Mouse (Mus musculus) neural tube, embryonic 10.5 days (tissue): Measurements from ENCODE around the gene Ube2b.
A peak's percentile ranks its signal among the peaks of the same experiment; 100 is the strongest.

Source experiments
- DNase-seq: peaks from one replicate; pipeline ENCODE4 v3.0.0-alpha.2; 2017; ENCODE audit warnings: low spot score; ENCODE audit errors: extremely low spot score

Ube2b gene

DNA sequence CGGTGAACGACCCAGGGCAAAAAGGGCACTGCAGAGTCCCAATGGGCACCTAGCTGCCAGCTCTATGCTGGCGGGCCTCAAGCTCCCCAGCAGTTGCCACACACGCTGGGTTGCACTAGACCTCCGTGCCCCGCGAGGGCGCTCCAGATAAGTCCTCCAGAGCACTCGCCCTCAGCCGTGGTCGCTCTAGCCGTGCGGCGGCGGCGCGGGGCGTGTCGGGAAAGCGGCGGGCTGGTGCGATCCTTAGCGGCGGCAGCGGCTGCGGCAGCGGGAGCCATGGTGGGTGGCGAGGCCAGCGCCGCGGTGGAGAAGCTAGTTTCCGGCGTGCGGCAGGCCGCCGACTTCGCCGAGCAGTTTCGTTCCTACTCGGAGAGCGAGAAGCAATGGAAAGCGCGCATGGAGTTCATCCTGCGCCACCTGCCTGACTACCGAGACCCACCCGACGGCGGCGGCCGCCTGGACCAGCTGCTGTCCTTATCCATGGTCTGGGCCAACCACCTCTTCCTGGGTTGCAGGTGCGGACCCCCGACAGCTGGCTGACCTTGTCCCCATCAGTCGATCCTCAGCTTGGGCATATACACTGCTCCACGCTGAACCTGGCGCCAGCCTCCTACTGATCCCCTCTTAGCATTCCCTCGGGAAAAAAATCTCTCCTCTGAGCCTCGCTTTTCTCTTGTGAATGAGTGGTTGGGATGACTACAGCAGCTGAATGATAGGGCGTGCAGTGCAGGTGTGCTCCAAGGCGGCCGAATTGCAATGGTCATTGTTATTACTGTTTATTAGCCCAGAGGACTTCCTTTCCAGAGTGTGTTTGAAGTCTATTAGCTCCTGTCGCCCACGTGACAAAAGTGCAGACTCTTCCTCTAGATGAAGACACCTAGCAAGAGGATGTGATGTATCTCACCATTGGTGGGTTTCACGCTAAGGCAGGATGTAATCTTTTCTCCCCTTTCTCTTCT, 32.8 kb downstream of the Ube2b start, which contains the start of gene Cdkn2aipnl:
Gene Cdkn2aipnl (plus strand): TSS at position 219 of the 959 bp plus-strand sequence.
- peak; percentile 97 for DNase-seq

GRCm38 (mm10) chr11:51966651-51967050, 33.9 kb downstream of the Ube2b start:
- DNase-seq = no peak

DNA sequence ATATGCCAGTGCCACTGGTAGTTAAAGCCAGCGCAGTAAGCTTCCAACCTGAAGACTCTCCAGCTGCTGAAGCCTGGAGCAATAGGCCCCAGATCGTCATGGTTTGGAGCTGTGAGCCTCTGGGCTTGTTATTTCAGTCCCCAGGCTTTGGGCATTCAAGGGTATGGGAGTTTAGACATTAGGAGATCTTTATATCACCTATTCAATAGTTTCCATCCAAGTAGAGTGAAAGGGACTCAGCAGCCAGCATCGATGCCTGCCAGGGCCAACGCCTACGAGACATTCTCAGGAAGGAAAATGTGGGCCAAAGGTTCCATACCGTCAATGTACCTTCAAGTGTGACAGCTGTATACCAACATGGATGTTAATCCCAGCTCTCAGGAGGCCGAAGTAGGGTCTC, 38.3 kb downstream of the Ube2b start:
- no peak for DNase-seq

GRCm38 (mm10) chr11:51961761-51962160, 38.8 kb downstream of the Ube2b start:
- DNase-seq = no peak

- no peak for DNase-seq
Observed at GRCm38 (mm10) chr11:51960967-51961471, 39.5 kb downstream of the Ube2b start.

DNA sequence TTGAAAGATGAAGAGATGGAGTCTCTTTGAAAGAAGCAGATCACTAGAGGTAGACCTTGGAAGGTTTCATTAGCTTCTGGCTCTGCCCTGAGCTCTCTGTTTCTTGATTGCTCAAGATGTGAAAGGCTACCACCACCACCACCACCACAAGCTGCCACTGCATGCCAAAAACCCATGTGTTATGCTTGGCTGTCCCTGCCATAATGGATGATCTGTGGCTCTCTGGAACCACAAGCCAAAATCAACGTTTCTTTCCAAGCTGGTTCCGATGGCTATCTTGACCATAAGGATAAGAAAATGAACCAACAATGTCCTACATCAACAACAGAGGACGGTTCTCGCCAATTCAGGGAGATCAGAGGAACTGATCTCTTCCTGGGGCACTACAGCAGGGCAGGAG, 40.5 kb downstream of the Ube2b start:
- DNase-seq = no peak

DNA sequence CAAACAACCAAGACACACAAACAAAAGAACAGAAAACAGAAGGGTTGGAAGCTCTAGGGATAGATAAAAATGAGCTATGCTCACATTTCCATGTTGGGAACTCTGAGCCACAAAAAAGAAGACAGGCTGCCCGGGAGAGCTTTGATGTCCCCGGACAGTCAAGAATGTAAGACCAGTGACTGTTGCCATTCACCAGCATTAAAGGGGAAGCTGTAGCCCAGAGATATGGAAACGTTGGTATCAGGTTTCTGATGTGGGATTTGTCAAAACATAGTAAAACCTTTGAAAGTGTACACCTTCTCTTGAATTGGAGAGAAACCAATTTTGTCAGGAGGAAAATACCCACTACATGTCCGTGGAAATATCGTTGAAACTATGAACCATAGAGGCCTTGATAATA, 41.1 kb downstream of the Ube2b start:
- no peak for DNase-seq

DNA sequence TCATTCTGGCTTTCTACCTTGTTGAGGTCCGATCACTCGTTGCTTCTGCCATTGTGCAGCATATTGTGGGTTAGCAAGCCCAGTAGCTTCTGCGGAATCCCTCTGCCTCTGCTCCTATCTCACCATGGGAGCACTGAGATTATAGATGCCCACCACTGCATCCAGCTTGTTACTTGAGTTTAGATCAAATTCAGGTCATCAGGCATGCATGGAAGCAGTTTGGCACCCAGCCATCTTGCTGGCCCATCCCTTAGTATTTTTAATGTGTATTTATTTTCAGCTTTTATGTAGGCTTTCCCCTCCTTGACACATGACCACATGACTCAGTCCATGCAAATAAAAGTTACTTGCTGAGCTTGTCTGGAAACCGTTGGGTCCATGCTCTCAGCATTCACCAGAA, 42.8 kb downstream of the Ube2b start:
- no peak for DNase-seq

DNA sequence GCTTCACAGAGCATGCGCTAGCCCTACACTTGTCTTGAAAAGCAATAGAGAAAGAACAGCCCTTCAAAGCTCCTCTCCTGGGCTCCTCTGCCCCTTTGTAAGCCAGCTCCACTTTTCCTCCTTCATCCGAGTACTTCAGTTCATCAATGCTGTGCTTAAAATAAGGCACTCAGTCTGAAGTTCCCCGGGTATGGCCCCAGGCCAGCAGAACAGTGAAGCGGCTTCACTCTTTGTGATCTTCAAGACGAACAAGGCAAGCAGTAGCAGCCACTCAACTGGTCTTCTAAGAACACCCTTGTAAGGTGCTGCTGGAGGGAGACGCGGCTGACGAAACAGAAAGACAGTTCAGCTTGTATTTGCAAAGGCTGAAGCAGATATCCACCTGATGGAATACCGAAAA, 44.5 kb downstream of the Ube2b start:
- no peak for DNase-seq

- no peak for DNase-seq
Observed at GRCm38 (mm10) chr11:51951861-51952420, 48.6 kb downstream of the Ube2b start.

GRCm38 (mm10) chr11:51949919-51950318, 50.6 kb downstream of the Ube2b start:
- no peak for DNase-seq

DNA sequence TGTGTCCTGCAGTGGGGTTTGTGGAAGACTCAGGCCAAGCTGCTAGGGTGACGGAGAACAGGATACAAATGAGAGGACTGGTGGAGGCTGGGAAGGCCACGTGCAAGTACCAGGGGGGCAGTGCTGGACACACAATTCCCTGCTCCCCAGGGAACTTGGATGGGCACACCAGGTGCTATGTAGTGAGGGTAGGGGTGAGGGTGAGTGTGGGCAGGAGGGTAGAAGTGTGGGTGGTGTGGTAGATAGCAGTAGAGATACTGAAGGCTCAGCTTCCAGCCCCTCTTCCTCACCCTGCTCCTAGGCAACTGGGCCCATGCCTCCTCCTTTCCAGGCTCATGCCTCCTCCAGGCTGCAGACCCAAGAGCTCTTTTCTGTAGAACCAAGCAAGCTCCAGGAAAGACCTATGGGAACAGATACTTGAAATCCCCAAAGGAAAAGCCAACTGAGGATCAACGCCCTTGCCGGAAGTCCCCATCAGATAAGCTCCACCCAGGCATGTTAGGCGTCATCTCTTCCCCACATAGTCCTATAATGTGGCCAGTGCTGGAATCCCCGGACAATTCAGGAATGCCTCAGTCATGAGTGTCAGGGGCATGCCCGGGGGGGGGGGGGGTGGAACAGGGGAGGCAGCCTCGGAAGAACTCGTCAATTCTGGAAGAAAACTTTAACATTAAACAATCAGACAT, 51.3 kb downstream of the Ube2b start:
- no peak for DNase-seq

DNA sequence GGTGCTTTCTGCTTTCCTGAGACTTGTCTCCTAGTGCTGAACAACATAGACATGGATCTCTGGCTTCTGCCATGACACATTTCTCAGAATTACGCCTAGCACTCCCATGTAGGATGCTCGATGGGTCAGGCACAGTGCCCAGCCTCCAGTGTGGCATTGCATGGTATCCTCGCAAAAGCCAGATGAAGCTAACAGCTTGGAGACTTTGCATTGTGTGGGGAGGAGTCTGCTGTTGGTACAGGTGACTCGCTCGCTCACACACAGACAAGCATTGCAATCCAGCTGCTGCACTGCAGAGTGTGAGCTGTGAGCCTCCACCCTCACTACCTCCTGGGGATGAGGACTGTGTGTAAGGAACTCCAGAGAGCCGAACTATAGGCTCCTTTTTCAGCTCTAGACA, 54.4 kb downstream of the Ube2b start:
- DNase-seq = no peak

GRCm38 (mm10) chr11:51945548-51945947, 55.0 kb downstream of the Ube2b start:
- no peak for DNase-seq

DNA sequence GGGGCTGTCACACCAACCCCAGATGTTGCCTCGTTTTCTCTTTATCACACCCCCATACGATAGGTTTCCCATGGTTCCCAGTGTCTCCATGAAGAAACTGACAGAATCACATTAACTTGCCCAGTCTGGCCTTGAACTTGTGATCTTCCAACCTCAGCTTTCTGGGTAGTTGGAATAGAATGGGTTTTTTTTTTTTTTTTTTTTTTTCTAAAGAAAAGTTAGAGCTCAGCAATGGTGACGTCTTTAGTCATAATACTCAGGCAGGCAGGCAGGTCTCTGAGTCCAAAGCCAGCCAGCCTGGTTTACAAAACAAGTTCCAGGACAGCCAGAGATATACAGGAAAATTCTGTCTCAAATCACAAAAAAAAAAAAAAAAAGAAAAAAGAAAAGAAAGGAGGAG, 56.3 kb downstream of the Ube2b start:
- DNase-seq = no peak

GRCm38 (mm10) chr11:51943500-51943841, 57.1 kb downstream of the Ube2b start:
- DNase-seq = no peak

DNA sequence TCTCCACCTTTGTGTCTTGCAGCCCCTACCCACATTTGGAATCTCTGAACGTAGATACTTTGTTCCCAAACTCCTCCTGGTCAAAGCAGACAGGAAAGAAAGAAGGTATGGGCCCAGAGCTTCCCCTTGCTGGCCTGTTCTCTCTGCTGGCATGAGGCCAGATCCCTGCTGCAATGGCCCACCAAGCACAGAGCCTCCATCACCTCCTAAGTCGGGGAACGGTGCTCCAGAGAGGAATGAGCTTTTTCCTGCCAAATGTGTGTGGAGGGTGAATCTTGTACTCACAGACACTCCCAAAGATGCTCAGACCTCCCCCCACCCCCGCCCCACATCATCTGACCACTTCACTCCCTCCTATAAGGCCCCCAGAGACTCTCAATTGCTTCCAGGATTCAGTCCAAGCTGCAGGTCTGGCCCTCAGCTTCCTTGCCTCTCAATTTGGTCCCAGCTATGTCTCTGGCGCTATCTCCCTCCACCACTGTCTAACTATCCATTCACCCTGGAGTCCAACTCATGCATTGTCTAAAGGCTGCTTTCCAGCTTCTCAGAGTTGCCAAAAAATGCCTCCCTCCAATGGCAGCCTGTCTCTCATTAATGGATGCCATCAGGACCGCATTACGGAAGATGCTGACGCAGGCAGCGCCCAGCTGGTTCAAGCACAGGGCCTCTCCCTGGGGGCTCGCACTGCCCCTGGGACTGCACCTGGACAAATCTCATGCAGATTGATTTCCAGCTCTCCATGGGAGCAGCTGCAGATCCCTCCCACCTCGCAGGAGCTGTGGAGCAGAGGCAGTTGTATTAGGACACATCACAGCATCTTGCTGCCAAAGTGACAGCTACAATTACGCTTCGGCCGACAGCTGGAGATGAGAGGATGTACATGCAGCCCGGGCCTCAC, 57.7 kb downstream of the Ube2b start:
- DNase-seq = no peak

DNA sequence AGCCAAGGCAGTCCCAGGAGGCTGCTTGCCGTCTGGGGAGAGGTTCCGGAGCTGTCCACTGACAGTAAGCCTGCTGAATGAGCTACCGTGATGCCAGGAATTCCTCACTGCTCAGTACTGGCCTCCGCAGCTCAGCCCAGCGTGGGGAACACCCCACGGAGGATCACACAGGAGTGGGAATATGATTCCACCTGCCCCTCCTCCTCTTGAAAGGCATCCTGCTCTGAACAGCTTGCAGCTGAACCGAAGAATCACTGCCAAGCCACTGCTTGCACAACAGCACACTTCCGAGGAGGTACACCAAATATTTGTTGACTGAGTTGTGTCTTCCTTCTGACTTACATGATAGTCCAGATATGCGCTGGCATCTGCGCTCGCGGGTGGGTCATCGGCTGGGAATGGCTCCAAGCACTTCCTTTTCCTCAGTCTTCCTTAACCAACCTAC, 60.0 kb downstream of the Ube2b start:
- no peak for DNase-seq

- no peak for DNase-seq
Observed at GRCm38 (mm10) chr11:51939590-51939955, 61.0 kb downstream of the Ube2b start.

- DNase-seq = no peak
Observed at GRCm38 (mm10) chr11:51938817-51939589, 61.6 kb downstream of the Ube2b start.
